Mouse (Mus musculus) splenic B cell, adult 2 months (primary cell): ENCODE data around the gene Enah.

Experiments used
- DNase-seq: peaks from one replicate; pipeline ENCODE4 v3.0.0-alpha.2; 2011; ENCODE audit warnings: low read depth, low spot score
- H3K27me3 ChIP-seq: 2 replicates; pipeline ENCODE4 v1.6.1; 2012; ENCODE audit warnings: mild to moderate bottlenecking, low read length, moderate library complexity, mixed read lengths; ENCODE audit not compliant: control insufficient read depth, poor library complexity, insufficient read depth, severe bottlenecking
- H3K36me3 ChIP-seq: 2 replicates; pipeline ENCODE4 v1.6.1; 2012; ENCODE audit warnings: mild to moderate bottlenecking, low read length, moderate library complexity, mixed read lengths; ENCODE audit not compliant: control insufficient read depth, poor library complexity, insufficient read depth, severe bottlenecking

The Enah gene

DNA sequence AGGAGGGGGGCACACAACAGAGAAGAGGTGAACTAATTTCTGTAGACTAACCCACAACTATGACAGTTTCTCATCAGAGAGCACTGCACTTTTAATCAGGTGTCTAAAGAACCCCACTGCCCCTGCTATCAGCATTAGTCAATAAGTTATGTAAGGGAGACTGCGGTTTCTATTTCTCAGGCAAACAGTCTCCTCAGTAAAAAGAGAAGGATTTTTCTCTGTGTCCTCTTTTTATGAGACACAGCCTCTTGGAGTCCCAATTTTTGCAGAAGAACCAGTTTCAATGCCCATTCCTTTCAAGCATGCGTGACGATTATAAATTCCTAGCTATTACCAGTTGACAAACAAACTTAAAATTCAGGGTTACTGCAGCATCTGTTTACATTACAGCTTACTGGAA lies 59.4 kb downstream of the Enah start:
- Histone ChIP-seq H3K27me3 (no peaks in the 10 kb centered on the region), H3K36me3 (no peaks in the 10 kb centered on the region)

GRCm38 (mm10) chr1:181958392-181958791 lies 61.4 kb downstream of the Enah start:
- no peak for DNase-seq

More for the DNA sequence above, 59.4 kb downstream of the Enah start:
- no peak for DNase-seq

GRCm38 (mm10) chr1:181957736-181958135 lies 62.1 kb downstream of the Enah start:
- DNase-seq: no peak
- no peaks in the 10 kb centered on the region for H3K36me3 ChIP-seq
- no peaks in the 10 kb centered on the region for H3K27me3 ChIP-seq

More at GRCm38 (mm10) chr1:181958392-181958791, 61.4 kb downstream of the Enah start:
- Histone ChIP-seq H3K27me3 (no peaks in the 10 kb centered on the region), H3K36me3 (no peaks in the 10 kb centered on the region)

DNA sequence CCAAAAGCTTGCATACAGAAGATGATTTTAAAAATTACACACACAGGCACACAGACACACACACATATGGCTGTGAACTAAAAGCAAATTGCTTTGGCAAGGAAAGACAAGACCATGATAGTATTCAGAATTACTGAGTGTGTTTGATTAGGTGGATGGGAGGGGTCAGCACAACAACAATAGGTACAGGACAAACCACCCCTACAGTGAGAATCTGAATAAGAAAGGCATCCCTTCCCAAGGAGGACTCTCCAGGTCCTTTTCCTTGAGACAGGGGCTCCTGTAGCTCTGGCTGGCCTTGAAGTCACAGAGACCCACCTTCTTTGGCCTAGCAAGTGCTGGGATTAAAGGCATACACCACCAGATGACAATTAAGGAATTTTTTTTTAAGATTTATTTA lies 66.2 kb downstream of the Enah start:
- no peak for DNase-seq

DNA sequence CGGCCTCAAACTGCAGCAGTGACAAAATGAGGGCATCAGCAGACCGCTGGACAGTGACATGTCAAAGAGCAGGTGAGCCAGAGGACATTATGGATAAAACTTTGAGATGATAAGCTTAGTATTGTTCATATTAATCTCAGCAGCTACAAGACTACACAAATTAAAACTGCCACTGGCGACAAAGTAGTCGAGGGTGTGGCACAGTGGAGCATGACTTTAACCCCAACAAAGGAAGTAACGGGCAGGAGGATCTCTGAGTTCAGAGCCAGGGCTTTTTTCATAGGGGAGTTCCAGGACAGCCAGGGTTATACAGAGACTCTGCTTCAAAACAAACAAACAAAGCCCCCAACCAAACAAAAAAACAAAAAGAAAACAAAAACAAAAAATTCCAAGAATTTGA lies 68.5 kb downstream of the Enah start:
- no peaks in the 10 kb centered on the region for H3K36me3 ChIP-seq
- peak; percentile 26 for DNase-seq

More for the DNA sequence above, 66.2 kb downstream of the Enah start:
- Histone ChIP-seq H3K36me3 (no peaks in the 10 kb centered on the region), H3K27me3 (no peaks in the 10 kb centered on the region)

DNA sequence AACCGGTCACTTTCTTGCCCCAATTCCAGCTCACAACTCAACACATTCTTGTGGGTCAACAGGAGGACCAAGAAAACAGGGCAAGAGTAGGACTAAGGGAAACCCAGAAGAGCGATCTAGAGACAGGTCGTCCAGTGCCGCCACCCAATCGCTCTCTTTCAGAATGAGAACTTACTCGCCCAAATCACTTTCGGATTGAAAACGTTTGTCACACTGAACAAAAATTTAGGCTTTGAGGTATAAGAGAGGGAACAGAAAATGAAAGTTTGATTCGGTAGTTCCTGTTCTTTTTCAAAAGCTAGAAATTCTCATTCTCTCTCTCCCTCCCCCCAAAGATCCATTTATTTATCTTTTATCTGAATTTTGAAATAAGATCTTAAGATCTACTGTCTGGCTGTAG lies 69.1 kb downstream of the Enah start:
- DNase-seq: peak; percentile 52
- no peaks in the 10 kb centered on the region for H3K27me3 ChIP-seq
- no peaks in the 10 kb centered on the region for H3K36me3 ChIP-seq

More for the DNA sequence above, 68.5 kb downstream of the Enah start:
- H3K27me3 ChIP-seq: no peaks in the 10 kb centered on the region

- H3K36me3 ChIP-seq: no peaks in the 10 kb centered on the region
- no peaks in the 10 kb centered on the region for H3K27me3 ChIP-seq
- no peak for DNase-seq
Measured at GRCm38 (mm10) chr1:181948191-181948590, 71.6 kb downstream of the Enah start.

DNA sequence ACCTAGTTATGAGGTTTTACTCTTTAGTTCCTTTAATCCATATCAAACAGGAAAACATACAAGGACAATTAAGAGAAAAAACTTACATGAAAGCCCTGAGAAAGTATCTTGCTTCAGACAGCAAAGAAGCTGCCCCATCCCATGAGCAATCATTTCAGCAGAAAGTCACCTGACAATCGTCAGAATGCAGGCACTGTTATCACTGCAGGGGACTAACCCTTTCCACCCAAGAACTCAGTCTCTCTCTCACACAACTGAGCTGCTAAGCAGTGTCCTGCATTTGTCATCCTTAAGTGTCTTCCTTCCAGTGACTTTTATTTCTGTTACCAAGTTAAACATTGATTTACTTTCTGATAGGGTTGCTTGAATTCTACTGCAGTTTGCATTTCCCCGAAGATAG lies 82.7 kb downstream of the Enah start:
- no peak for DNase-seq
- Histone ChIP-seq H3K27me3 (no peaks in the 10 kb centered on the region), H3K36me3 (no peaks in the 10 kb centered on the region)

DNA sequence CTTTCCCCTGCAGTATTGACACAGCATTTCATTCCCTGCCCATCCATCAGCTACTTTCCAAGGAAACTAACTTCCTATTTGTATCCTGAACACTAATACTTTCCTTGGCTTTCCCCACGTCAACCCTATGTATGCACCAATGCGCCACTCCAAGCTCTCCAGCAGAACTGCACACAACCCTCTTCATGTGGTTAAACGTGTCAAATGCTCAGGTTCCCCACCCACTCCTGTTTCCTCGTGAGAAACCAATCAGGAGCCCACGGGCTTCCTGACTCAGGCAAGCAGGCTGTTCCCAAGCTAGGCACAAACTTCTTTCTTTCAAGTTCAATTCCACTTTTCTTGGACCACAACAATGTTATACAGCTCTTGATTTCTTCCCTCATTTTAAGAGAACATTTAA lies 91.4 kb downstream of the Enah start:
- Histone ChIP-seq H3K27me3 (no peaks in the 10 kb centered on the region), H3K36me3 (no peaks in the 10 kb centered on the region)
- DNase-seq: no peak

DNA sequence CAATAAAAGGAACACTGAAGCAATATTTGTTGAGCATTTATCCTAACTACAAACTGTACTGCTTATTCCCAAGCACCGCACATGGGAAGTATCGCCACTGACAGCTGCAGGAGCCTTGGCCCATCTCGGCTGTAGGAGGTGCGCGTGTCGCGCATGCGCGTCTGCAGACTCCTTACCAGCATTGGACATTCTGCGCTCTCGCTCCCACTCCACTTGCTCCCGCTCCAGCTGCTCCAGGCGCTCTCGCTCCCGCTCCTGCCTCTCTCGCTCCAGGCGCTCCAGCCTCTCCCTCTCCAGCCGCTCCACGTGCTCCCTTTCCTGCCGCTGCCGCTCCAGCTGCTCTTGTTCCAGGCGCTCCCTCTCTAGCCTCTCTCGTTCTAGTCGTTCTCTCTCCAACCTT lies 96.4 kb downstream of the Enah start:
- no peaks in the 10 kb centered on the region for H3K27me3 ChIP-seq
- no peaks in the 10 kb centered on the region for H3K36me3 ChIP-seq
- DNase-seq: peak; percentile 8

- peak; percentile 64 for DNase-seq
- Histone ChIP-seq H3K27me3 (no peaks in the 10 kb centered on the region), H3K36me3 (no peaks in the 10 kb centered on the region)
Measured at GRCm38 (mm10) chr1:181921580-181922494, 98.0 kb downstream of the Enah start.

DNA sequence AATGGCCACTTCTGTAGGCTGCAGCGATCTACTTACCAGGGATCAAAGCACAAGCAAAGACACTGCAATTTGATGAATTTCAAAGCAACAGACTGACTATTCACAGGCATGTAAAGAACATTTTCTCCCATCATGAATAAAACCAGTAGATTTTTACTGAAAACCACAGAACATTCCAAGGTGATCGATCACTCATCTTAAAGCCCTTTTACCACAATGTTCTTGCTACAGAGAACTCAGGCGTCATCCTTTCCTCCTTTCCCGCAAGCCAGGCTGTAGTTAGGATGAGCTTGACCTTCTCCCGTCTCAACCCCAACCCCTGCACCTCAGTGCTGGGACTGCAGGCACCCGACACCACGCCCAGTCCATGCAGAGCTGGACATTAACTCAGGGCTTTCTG lies 107.9 kb downstream of the Enah start:
- H3K36me3 ChIP-seq: no peaks in the 10 kb centered on the region; the same call in 1 of the 2 replicates
- DNase-seq: no peak
- H3K27me3 ChIP-seq: no peaks in the 10 kb centered on the region

- Histone ChIP-seq H3K27me3 (no peaks in the 10 kb centered on the region), H3K36me3 (no peaks in the 10 kb centered on the region; the same call in 1 of the 2 replicates)
- no peak for DNase-seq
Measured at GRCm38 (mm10) chr1:181901706-181902373, 118.0 kb downstream of the Enah start.

GRCm38 (mm10) chr1:181900846-181901245 lies 118.9 kb downstream of the Enah start:
- H3K36me3 ChIP-seq: no peaks in the 10 kb centered on the region
- DNase-seq: no peak
- no peaks in the 10 kb centered on the region for H3K27me3 ChIP-seq

DNA sequence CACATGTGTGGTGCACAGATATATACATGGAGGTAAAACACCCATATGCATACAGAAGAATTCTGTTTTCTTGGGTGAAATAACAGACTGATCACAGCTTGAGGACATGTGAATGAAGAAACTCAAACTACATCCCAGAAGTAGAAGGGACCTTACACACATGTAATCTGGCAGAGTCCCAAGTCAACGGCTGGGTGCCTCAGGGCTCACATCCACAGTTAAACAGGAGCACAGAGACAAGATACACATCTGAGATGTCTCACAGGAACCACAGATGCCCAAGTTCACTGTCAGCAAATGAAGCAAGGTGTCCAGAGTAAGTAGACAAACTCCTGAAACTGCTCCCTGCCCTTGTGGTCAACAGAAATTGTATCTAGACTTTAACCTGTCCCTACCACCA lies 120.8 kb downstream of the Enah start:
- no peaks in the 10 kb centered on the region for H3K36me3 ChIP-seq
- no peak for DNase-seq
- H3K27me3 ChIP-seq: no peaks in the 10 kb centered on the region
